Mouse (Mus musculus): ENCODE data around the gene Ceacam13.

GRCm38 (mm10) chr7:18009589-18009988 lies at the start of gene Ceacam13:
- no peak for TF ChIP-seq CTCF (IDR thresholded peaks at IDR 0.05; ENCODE audit: borderline replicate concordance, extremely low read depth, insufficient read depth, insufficient read length)
- no peak for TF ChIP-seq POLR2A (IDR thresholded peaks at IDR 0.05; ENCODE audit: borderline replicate concordance, extremely low read depth, insufficient read depth, insufficient read length, poor library complexity, severe bottlenecking)

All from brain, embryonic 14.5 days (tissue).